Mouse (Mus musculus): ENCODE results near the gene Coa5. TPM values are rescaled to one million over a fixed set of nuclear protein-coding genes. Genes with fewer than 3 reads are reported as not detected.
A peak's percentile ranks its signal among the peaks of the same experiment; 100 is the strongest.

Coa5 gene
- polyA plus RNA-seq, 1 experiment from 2014 or later: 47.5 TPM

GRCm38 (mm10) chr1:37419420-37419819 lies 10.5 kb downstream of the Coa5 start:
- Histone ChIP-seq H3K27me3 (no peaks in the 10 kb centered on the region), H3K4me1 (no peaks in the 10 kb centered on the region), H3K9ac (replicated peaks) (no peak overlapping the region), H3K36me3 (peaks cover 34% of the 10 kb centered on the region), H3K27ac (replicated peaks) (no peak overlapping the region), H3K9me3 (peaks cover 9% of the 10 kb centered on the region), H3K4me3 (no peak overlapping the region), H3K4me2 (replicated peaks) (no peak overlapping the region)
- no peak for ATAC-seq (ENCODE audit: low FRiP score, low read depth)
- 89% methylated on average over 1 of the region's 1 CpGs for WGBS

DNA sequence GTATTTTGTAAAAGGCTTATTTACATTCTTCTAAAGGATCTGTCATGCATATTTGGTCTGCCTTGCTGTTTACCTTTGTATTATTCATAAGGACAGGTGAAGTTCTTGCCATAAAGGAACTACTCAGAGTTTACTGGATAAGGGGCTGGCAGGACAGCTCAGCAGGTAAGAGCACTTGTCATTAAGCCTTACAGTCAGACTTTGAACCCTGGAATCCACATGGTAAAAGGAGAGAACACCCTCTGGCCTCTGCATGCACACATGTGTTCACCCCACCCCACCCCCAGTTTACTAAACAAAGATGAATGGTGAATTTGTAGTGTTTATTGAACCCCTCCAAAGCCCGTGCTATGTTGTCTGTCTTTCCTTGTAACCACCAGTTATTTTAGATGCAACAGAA lies 14.5 kb downstream of the Coa5 start:
- Histone ChIP-seq H3K36me3 (peaks cover 19% of the 10 kb centered on the region), H3K27me3 (no peaks in the 10 kb centered on the region), H3K9ac (replicated peaks) (no peak overlapping the region), H3K4me3 (no peak overlapping the region), H3K27ac (replicated peaks) (no peak overlapping the region), H3K9me3 (0 out of 2 replicates have a peak, but pooled peaks cover 4% of the 10 kb centered on the region), H3K4me2 (replicated peaks) (no peak overlapping the region), H3K4me1 (no peaks in the 10 kb centered on the region)
- 96% methylated on average over 1 of the region's 1 CpGs for WGBS
- ATAC-seq (ENCODE audit: low FRiP score, low read depth): no peak

- no peak overlapping the region for H3K4me3 ChIP-seq
- no peaks in the 10 kb centered on the region for H3K9me3 ChIP-seq
- no peak overlapping the region for H3K27ac ChIP-seq (replicated peaks)
- H3K27me3 ChIP-seq: no peaks in the 10 kb centered on the region
- no peaks in the 10 kb centered on the region for H3K4me1 ChIP-seq
- no peak overlapping the region for H3K4me2 ChIP-seq (replicated peaks)
- no peaks in the 10 kb centered on the region for H3K36me3 ChIP-seq
- ATAC-seq (ENCODE audit: low FRiP score, low read depth): no peak
- H3K9ac ChIP-seq (replicated peaks): no peak overlapping the region
Measured at GRCm38 (mm10) chr1:37409647-37410046, 20.3 kb downstream of the Coa5 start.

- 81% methylated on average over 3 of the region's 3 CpGs for WGBS
- no peak overlapping the region for H3K4me3 ChIP-seq
- ATAC-seq (ENCODE audit: low FRiP score, low read depth): no peak
- H3K9ac ChIP-seq (replicated peaks): no peak overlapping the region
- no peaks in the 10 kb centered on the region for H3K9me3 ChIP-seq
- H3K36me3 ChIP-seq: no peaks in the 10 kb centered on the region
- H3K27me3 ChIP-seq: no peaks in the 10 kb centered on the region
- no peak overlapping the region for H3K4me2 ChIP-seq (replicated peaks)
- H3K4me1 ChIP-seq: no peaks in the 10 kb centered on the region
- H3K27ac ChIP-seq (replicated peaks): no peak overlapping the region
Measured at GRCm38 (mm10) chr1:37408678-37409077, 21.2 kb downstream of the Coa5 start.

GRCm38 (mm10) chr1:37408059-37408458 lies 21.8 kb downstream of the Coa5 start:
- Histone ChIP-seq H3K9ac (replicated peaks) (no peak overlapping the region), H3K36me3 (no peaks in the 10 kb centered on the region), H3K4me1 (no peaks in the 10 kb centered on the region), H3K4me2 (replicated peaks) (no peak overlapping the region), H3K9me3 (no peaks in the 10 kb centered on the region), H3K27me3 (no peaks in the 10 kb centered on the region), H3K27ac (replicated peaks) (no peak overlapping the region), H3K4me3 (no peak overlapping the region)
- ATAC-seq (ENCODE audit: low FRiP score, low read depth): no peak
- WGBS: 92% methylated on average over 8 of the region's 8 CpGs

DNA sequence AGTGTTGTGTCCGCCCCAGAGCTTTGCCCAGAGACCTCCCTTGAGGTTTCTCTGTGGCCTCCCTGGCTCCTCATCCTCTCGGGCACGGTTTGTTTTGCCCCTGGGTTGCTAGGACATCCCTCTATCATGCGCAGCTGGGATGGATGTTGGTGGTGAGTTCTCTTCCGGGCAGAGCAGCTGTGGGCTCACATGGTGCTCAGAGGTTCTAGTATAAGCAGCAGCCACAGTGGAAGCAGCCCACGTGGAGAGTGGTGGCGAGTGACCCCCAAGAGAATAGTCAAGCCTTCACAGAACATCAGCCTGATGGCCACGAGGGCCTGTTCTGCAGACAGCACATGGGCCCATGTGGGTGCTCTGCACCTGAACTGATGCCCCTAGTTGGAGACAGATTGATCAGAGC lies 22.7 kb downstream of the Coa5 start:
- Histone ChIP-seq H3K4me2 (replicated peaks) (no peak overlapping the region), H3K4me3 (no peak overlapping the region), H3K27ac (replicated peaks) (no peak overlapping the region), H3K4me1 (no peaks in the 10 kb centered on the region), H3K9me3 (no peaks in the 10 kb centered on the region), H3K9ac (replicated peaks) (no peak overlapping the region), H3K36me3 (no peaks in the 10 kb centered on the region), H3K27me3 (no peaks in the 10 kb centered on the region)
- no peak for ATAC-seq (ENCODE audit: low FRiP score, low read depth)
- 87% methylated on average over 8 of the region's 8 CpGs for WGBS

- no peak for ATAC-seq (ENCODE audit: low FRiP score, low read depth)
- H3K4me3 ChIP-seq: no peak overlapping the region
- no peaks in the 10 kb centered on the region for H3K27me3 ChIP-seq
- H3K4me1 ChIP-seq: no peaks in the 10 kb centered on the region
- H3K4me2 ChIP-seq (replicated peaks): no peak overlapping the region
- H3K36me3 ChIP-seq: no peaks in the 10 kb centered on the region
- H3K9me3 ChIP-seq: no peaks in the 10 kb centered on the region
- H3K27ac ChIP-seq (replicated peaks): no peak overlapping the region
- WGBS: 71% methylated on average over 2 of the region's 2 CpGs
- no peak overlapping the region for H3K9ac ChIP-seq (replicated peaks)
Measured at GRCm38 (mm10) chr1:37405137-37405536, 24.8 kb downstream of the Coa5 start.

DNA sequence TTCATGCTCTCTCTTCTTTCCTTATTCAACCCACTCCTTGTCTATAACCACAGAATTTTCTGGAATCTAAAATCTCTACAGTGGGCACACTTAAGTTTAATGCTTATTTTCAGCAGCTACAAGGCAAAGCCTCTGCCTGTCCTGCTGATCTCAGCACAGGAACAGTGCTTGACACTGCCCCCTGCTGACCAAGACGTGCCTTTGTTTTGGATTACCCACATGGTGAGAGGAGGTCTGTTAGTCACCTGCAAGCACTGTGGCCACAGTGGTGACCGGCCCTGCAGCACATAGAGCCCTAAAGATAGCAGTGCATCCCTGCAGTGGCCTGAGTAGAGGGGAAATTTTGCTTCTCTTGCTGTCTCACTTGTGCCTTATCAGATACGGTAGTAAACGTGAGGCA lies 28.2 kb downstream of the Coa5 start:
- no peak overlapping the region for H3K4me3 ChIP-seq
- no peak for ATAC-seq (ENCODE audit: low FRiP score, low read depth)
- no peaks in the 10 kb centered on the region for H3K27me3 ChIP-seq
- no peak overlapping the region for H3K4me2 ChIP-seq (replicated peaks)
- no peak overlapping the region for H3K27ac ChIP-seq (replicated peaks)
- 0 out of 2 replicates have a peak, but pooled peaks cover 4% of the 10 kb centered on the region for H3K4me1 ChIP-seq
- 0 out of 2 replicates have a peak, but pooled peaks cover 4% of the 10 kb centered on the region for H3K36me3 ChIP-seq
- H3K9ac ChIP-seq (replicated peaks): no peak overlapping the region
- no peaks in the 10 kb centered on the region for H3K9me3 ChIP-seq
- 61% methylated on average over 4 of the region's 4 CpGs for WGBS

GRCm38 (mm10) chr1:37399734-37400133 lies 30.2 kb downstream of the Coa5 start:
- 76% methylated on average over 8 of the region's 8 CpGs for WGBS
- Histone ChIP-seq H3K27me3 (no peaks in the 10 kb centered on the region), H3K27ac (replicated peaks) (no peak overlapping the region), H3K9me3 (no peaks in the 10 kb centered on the region), H3K4me1 (0 out of 2 replicates have a peak, but pooled peaks cover 7% of the 10 kb centered on the region), H3K9ac (replicated peaks) (no peak overlapping the region), H3K4me2 (replicated peaks) (no peak overlapping the region), H3K36me3 (peaks cover 9% of the 10 kb centered on the region), H3K4me3 (no peak overlapping the region)
- ATAC-seq (ENCODE audit: low FRiP score, low read depth): no peak

- no peak overlapping the region for H3K9ac ChIP-seq (replicated peaks)
- WGBS: 71% methylated on average over 3 of the region's 3 CpGs
- H3K4me3 ChIP-seq: no peak overlapping the region
- no peaks in the 10 kb centered on the region for H3K27me3 ChIP-seq
- ATAC-seq (ENCODE audit: low FRiP score, low read depth): no peak
- peak overlapping the region; percentile 35; the same call in 1 of the 2 replicates for H3K27ac ChIP-seq (replicated peaks)
- H3K4me2 ChIP-seq (replicated peaks): no peak overlapping the region
- no peaks in the 10 kb centered on the region for H3K9me3 ChIP-seq
- 0 out of 2 replicates have a peak, but pooled peaks cover 7% of the 10 kb centered on the region for H3K4me1 ChIP-seq
- peaks cover 15% of the 10 kb centered on the region for H3K36me3 ChIP-seq
Measured at GRCm38 (mm10) chr1:37398961-37399360, 30.9 kb downstream of the Coa5 start.

- Histone ChIP-seq H3K9me3 (no peaks in the 10 kb centered on the region), H3K27me3 (no peaks in the 10 kb centered on the region), H3K27ac (replicated peaks) (peak overlapping the region; percentile 49; the same call in 1 of the 2 replicates), H3K4me1 (0 out of 2 replicates have a peak, but pooled peaks cover 7% of the 10 kb centered on the region), H3K36me3 (peaks cover 29% of the 10 kb centered on the region), H3K4me2 (replicated peaks) (no peak overlapping the region), H3K4me3 (no peak overlapping the region), H3K9ac (replicated peaks) (no peak overlapping the region)
- ATAC-seq (ENCODE audit: low FRiP score, low read depth): no peak
- 69% methylated on average over 1 of the region's 1 CpGs for WGBS
Measured at GRCm38 (mm10) chr1:37396481-37396880, 33.4 kb downstream of the Coa5 start.

GRCm38 (mm10) chr1:37393174-37393573 lies 36.7 kb downstream of the Coa5 start:
- Histone ChIP-seq H3K9me3 (no peaks in the 10 kb centered on the region), H3K4me2 (replicated peaks) (no peak overlapping the region), H3K4me1 (0 out of 2 replicates have a peak, but pooled peaks cover 7% of the 10 kb centered on the region), H3K27me3 (no peaks in the 10 kb centered on the region), H3K9ac (replicated peaks) (no peak overlapping the region), H3K27ac (replicated peaks) (no peak overlapping the region), H3K36me3 (peaks cover 40% of the 10 kb centered on the region), H3K4me3 (no peak overlapping the region)
- WGBS: 85% methylated on average over 5 of the region's 5 CpGs
- no peak for ATAC-seq (ENCODE audit: low FRiP score, low read depth)

DNA sequence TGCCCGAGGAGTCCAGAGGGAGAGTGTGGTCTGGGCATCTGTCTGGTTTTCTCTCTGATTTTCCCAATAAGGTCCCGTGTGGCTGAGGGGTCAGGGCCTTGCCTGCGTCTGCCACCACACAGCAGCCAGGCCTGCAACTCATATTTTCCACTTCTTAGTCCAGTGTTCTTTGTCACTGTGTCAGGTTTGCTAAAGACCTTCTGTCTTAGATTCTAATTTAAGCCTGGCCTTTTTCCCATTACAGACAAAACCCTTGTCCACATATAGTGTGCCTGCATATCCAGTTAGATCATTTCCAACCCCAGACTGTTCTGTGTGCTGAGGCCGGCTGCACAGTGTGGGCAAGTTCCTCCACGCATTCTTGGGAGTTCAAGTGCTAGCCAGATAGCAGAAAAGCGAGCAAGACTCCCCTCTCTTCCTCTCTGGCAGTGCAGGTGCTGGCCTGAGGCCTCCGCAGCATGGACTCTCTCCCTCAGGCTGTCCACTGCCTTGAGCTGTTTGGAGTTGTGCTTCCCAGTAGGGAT lies 43.4 kb downstream of the Coa5 start:
- no peak overlapping the region for H3K4me3 ChIP-seq
- 81% methylated on average over 7 of the region's 7 CpGs for WGBS
- H3K4me1 ChIP-seq: no peaks in the 10 kb centered on the region; the same call in 1 of the 2 replicates
- H3K4me2 ChIP-seq (replicated peaks): no peak overlapping the region
- no peaks in the 10 kb centered on the region for H3K27me3 ChIP-seq
- H3K9ac ChIP-seq (replicated peaks): no peak overlapping the region
- peaks cover 18% of the 10 kb centered on the region for H3K36me3 ChIP-seq
- no peak for ATAC-seq (ENCODE audit: low FRiP score, low read depth)
- H3K27ac ChIP-seq (replicated peaks): no peak overlapping the region
- no peaks in the 10 kb centered on the region for H3K9me3 ChIP-seq

Measured in midbrain, embryonic 12.5 days (tissue).